Mouse (Mus musculus): ENCODE results near the gene Hspa12b.

Gene Hspa12b

DNA sequence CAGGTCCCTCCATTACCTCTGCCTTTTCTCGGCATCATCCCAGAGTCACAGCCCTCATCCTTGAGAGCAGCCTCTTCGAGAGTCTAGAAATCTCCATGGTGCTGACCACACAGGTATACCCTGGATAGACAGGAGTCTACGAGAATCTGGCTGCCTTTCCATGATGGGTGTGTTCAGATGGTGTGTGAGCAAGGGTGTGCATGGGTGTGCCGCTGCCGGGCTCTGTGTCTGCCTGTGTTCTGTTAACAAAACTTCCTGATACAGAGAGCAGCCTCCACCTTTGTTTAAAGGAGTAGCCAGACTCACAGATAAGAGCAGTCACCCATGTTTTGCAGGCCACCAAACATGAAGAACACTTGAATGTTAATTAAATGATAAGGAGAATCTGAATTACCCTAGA lies 2.8 kb downstream of the Hspa12b start:
- no peak for DNase-seq (ENCODE audit: low spot score)

DNA sequence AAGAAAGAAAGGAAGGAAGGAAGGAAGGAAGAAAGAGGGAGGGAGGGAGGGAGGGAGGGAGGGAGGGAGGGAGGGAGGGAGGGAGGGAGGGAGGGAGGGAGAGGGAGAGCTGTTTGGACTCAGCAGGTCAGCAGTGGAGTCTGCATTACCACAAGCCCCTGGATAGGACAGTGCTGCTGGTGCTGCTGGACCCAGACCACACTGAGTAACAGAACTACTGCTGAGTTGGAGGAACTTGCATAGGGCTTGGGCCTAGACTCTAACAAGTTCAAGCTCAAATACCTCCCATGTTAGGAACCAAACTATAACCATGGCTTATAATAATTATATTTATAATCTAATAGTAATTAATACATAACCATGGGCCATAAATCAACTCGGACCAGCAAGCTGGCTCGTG lies 3.8 kb downstream of the Hspa12b start:
- DNase-seq (ENCODE audit: low spot score): no peak

DNA sequence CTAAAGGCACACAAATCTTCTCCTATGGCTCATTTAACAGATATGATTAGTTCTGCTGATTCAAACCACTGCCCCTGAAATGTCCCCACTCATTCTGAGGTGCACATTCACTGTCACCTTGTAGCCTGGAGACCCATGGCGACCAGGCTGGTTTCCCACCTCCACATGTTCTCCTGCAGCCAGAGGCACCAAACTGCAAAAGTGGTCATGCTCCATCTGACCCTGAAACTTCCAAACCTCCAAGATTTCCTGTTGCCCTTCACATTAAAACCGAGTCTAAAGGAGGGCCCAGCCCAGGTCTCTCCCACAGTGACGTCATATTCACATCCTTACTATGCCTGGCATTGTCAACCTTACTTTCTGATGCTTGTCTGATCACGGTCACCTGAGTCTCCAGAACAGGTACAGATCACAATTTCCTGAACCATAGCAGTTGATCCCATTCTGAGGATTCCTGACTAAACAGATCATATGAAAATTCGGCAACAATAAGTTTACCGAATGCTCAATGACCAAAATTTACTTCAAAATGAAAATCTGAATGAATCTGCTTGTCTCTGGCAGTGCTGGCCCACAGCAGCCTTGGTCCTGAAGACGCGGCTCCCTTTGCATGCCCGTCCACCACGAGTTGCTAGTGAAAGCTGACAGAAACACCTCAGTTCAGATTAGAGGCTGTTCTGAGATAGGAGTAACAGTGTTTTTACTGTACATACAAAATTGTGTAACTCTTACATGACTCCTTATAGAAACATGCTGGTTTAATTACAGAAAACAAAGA lies 5.2 kb downstream of the Hspa12b start:
- no peak for DNase-seq (ENCODE audit: low spot score)

- no peak for DNase-seq (ENCODE audit: low spot score)
These were observed 6.0 kb downstream of the Hspa12b start, which contains the start of gene Gm11037 for GRCm38 (mm10) chr2:131132930-131133547. Gm11037 (plus strand) TSS chr2:131133497.

- no peak for DNase-seq (ENCODE audit: low spot score)
These were observed 7.3 kb downstream of the Hspa12b start for GRCm38 (mm10) chr2:131134381-131134780.

DNA sequence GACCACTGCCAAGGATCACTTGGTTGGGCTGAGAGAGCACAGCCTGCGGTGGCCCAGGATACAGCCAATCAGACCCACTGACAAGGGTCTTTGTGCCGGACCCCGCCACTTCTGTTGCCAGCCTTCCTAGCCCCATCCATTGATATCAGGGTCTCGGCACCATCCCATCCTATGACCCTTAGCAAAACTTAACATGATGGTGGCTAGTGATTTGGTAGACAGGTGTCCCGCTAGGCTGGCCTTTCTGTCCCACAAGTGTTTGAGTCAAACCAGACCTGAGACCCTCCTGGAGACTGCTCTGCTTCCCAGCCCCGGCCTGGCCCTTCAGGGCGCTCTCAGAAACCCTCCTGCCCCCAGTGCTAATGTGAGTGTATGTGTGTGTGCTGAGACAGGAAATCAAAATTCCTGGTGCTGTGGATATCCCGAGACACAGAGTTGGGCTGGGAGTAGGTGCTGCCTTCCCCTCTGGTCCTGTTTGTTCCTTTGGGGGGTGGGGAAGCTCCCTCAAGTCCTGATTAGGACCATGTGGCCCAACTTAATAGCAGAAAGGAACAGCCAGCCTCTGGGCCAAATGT lies 7.8 kb downstream of the Hspa12b start:
- no peak for DNase-seq (ENCODE audit: low spot score)

DNA sequence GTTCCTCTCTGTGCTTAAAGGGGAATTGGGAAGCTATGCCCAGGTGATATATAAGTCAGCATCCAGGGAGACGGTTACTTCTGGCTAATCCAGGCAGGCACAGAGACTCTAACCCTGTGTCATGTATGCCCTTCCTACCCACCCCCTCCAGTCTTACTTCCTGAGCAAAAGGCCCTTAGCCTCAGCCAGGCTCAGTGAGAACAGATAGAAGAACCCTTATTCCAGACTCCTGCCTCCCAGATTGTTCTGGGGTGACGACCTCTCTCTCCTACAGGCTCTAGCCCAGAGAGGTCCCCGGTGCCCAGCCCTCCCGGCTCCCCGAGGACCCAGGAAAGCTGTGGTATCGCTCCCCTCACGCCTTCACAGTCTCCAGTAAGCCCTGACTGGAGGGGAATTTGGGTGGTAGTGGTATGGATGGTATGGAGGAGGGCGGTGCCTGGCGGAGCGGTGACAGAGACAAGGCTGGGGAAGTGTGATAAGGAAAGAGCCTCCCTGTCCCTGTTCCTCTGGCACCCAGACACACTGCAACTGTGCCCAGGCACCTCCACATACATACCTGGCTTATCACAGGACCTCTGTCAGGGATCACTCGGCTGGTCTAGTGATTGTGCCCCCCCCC lies 8.6 kb downstream of the Hspa12b start:
- no peak for DNase-seq (ENCODE audit: low spot score)

- DNase-seq (ENCODE audit: low spot score): no peak
These were observed 11.2 kb downstream of the Hspa12b start for GRCm38 (mm10) chr2:131138296-131138695.

DNA sequence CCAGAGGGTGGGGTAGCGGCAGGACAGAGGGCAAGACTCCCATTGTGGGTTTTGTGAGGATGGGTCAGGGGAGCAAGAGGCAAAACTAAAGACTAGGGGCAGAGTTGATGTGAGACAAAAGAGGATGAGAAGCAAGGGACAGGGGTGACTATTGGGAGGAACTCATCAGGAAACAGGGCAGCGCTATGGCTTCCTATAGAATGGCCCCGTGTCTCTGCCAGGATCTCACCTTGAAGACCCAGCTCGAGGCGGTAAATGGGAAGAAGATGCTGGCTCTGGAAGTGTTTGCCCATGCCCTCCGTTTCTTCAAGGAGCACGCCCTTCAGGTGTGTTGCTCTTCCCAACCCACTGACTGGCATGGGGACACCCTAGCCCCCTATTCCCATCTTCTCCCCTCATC lies 11.7 kb downstream of the Hspa12b start:
- DNase-seq (ENCODE audit: low spot score): no peak

DNA sequence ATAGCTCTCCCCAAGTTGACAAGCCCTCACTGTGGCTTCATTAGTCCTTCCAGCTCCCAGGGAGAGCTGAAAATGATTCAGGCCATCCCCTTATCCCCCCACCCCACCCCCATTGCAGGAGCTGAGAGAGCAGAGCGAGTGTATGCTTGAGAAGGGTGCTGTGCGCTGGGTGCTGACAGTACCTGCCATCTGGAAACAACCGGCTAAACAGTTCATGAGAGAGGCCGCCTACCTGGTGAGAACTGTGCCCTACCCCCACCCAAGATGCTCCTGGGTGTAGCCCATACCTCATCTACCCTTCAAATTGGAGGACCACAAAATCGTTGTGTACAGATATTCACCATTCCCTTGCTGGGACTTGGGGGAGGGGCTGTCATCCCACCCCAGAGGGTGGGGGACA lies 12.2 kb downstream of the Hspa12b start:
- no peak for DNase-seq (ENCODE audit: low spot score)

- DNase-seq (ENCODE audit: low spot score): no peak
These were observed 12.9 kb downstream of the Hspa12b start for GRCm38 (mm10) chr2:131139886-131140532.

- no peak for DNase-seq (ENCODE audit: low spot score)
These were observed 13.4 kb downstream of the Hspa12b start for GRCm38 (mm10) chr2:131140533-131140905.

DNA sequence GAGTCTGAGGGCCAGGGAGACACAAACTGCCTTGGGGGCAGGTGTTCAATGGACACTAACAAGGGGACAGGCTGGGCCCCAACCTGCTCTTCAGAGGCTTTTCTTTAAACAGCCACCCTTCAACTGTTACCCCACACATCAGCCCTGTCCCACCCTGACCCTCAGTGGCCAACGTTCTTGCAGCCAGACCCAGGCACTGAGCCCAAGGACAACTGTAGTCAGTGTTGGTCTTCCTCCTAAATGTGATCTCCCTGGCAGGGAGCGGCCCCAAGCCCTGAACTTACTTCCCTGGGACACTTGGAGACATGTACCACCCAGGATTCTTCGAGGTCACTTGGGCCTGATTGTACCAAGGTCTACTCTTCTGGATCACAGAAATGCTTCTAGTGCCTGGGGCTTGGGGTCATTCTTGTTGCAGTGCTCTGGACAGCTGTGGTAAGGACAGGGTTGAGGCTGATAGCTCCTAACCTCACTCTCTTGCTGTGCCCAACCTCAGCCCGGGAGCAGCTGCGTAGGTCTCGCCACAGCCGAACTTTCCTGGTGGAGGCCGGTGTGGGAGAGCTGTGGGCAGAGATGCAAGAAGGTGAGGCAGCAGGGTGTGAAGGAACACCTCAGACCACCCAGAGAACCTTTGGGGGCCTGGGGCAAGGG lies 14.4 kb downstream of the Hspa12b start:
- DNase-seq (ENCODE audit: low spot score): no peak

DNA sequence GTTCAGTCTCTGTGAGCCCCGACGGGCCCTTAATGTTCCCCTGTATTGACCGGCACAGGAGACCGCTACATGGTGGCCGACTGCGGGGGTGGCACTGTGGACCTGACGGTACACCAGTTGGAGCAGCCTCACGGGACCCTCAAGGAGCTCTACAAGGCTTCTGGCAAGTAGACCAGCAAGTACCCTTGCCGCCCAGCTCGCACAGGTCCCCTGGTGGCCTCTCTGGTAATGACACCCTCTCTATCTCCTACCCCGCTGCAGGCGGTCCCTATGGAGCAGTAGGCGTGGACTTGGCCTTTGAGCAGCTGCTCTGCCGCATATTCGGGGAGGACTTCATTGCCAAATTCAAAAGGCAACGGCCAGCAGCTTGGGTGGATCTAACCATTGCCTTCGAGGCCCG lies 15.5 kb downstream of the Hspa12b start:
- peak; percentile 51 for DNase-seq (ENCODE audit: low spot score)

DNA sequence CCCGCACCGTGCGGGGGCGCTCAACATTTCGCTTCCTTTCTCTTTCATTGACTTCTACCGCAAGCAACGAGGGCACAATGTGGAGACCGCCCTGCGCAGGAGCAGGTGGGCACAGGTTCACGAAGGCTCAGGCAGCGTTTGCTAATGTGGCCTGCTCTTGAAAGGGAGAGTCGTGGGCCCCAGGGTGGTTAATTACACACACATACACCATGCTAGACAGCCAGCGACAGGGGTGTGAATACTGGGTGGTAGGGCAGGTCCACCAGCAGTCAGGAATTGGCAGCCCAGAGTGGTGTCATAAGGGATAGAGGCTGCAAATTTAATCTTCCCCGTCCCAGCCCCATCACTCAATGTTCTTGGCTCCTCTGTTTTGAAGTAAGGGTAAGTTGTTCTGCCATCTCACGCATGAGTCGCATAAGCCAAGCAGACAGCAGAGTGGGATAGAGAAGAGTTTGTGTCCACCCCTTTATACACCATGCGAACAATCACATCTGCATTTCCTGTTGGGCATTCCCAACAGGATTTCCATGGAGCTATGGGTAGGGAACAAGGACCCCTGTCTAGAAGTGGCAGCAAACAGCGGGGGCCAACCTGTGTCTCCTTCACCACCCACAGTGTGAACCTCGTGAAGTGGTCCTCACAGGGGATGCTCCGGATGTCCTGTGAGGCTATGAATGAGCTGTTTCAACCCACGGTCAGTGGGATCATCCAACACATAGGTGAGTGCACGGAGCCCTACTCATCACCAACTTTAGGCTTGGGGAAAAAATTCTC lies 16.1 kb downstream of the Hspa12b start:
- DNase-seq (ENCODE audit: low spot score): no peak

GRCm38 (mm10) chr2:131145121-131145520 lies 18.0 kb downstream of the Hspa12b start:
- no peak for DNase-seq (ENCODE audit: low spot score)

DNA sequence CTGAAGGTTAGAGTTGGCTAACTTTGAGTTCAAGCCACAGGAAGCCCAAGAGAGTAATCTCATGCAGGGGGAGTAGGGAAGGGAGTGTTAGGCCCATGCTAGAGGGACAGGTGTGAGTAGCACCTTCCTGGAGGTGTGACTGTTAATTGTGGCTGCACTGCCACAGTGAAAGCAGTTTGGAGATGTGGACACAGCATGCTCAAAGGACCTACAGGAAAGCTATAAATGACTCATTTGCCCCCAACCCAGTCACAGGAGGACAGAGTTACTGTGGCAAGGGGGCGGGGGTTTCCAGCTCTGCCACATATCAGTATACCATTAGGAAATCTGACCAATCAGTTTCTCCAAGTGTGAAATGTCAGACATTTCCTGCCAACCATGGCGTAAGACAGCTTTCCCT lies 18.5 kb downstream of the Hspa12b start:
- no peak for DNase-seq (ENCODE audit: low spot score)

DNA sequence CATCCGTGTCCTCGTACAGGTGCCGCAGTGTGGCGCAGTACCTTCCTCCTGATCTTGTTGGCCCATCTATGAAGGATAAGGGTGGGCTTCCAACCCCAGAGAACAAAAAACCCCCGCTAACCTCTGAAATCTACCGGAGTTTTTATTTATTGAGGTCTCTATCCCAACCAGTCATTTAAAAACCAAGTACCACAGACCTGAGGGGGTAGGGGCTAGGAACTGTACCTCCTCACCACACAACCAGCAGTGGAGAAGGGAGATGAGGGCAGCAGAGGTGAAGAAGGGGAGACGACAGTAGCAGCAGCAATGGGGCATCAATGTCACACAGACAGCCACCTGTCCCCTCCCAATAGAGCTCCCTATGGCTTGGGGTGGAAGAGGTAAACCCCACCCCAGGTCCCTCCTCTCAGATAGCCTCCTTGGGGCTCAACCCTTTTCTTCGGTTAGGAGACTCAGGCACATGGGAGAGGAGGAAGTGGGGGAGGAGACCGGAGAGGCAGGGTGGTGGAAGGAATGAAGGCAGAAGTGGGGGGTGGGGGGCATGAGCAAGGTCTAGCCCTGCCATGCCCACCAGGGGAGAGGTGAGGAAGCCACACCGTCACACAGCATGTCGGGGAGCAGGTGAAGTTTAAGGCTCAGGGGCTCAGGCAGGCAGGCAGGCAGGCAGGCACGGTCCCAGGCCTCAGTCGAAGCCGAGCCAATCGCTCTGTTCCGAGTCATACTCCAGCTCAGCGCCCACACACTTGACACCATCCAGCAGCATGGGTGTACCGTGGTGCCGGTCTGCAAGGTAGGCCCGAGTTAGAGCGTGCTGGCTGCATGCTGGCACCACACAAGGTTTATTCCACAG lies 19.3 kb downstream of the Hspa12b start:
- DNase-seq (ENCODE audit: low spot score): no peak

DNA sequence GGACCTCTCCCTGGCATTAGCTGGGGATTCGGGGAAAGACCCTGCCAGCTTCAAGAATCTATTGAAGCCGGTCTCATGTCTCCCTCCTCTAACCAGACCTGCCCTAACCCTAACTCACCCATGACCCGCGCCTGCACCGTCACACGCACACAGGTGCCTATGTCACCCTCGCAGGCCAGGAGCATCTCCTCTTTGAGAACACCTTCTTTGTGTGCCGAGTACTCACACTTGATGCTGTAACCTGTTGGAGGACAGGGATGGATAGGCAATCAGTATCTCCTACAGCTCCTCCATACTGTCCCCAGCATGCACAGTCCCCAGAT lies 19.9 kb downstream of the Hspa12b start:
- no peak for DNase-seq (ENCODE audit: low spot score)
